Mouse (Mus musculus): ENCODE results near the gene Gm12248. TPM values are rescaled to one million over a fixed set of nuclear protein-coding genes. Genes with fewer than 3 reads are reported as not detected.

Gene Gm12248
- polyA plus RNA-seq, 1 experiment from 2014 or later: 0.13 TPM

Other genes starting within 250 kb of the Gm12248 start
- 17.7 and 18.4 TPM in 2 replicates for gene Larp1, start 84.1 kb downstream of the Gm12248 start, polyA plus RNA-seq (2015; fragmentation: Nextera tagmentation; extraction: Ambion mirVana)
- gene Cnot8, start 11.0 kb upstream of the Gm12248 start, polyA plus RNA-seq (2015; fragmentation: Nextera tagmentation; extraction: Ambion mirVana): 105 and 113 TPM in 2 replicates
- 12.7 and 13.9 TPM in 2 replicates for gene Gemin5, start 75.4 kb upstream of the Gm12248 start, polyA plus RNA-seq (2015; fragmentation: Nextera tagmentation; extraction: Ambion mirVana)
- gene Mrpl22, start 78.5 kb upstream of the Gm12248 start, polyA plus RNA-seq (2015; fragmentation: Nextera tagmentation; extraction: Ambion mirVana): 88.5 and 93.4 TPM in 2 replicates
- 1.2 and 1.6 TPM in 2 replicates for gene Igtp, start 106.4 kb upstream of the Gm12248 start, polyA plus RNA-seq (2015; fragmentation: Nextera tagmentation; extraction: Ambion mirVana)
- 1.0 and 1.1 TPM in 2 replicates for gene Irgm2, start 106.5 kb upstream of the Gm12248 start, polyA plus RNA-seq (2015; fragmentation: Nextera tagmentation; extraction: Ambion mirVana)
- gene 4930438A08Rik, start 181.7 kb upstream of the Gm12248 start, polyA plus RNA-seq (2015; fragmentation: Nextera tagmentation; extraction: Ambion mirVana): not detected in 2 replicates
- 32.2 and 32.4 TPM in 2 replicates for gene Zfp692, start 213.9 kb upstream of the Gm12248 start, polyA plus RNA-seq (2015; fragmentation: Nextera tagmentation; extraction: Ambion mirVana)
- gene Zfp672, start 237.2 kb upstream of the Gm12248 start, polyA plus RNA-seq (2015; fragmentation: Nextera tagmentation; extraction: Ambion mirVana): 37.1 and 40.2 TPM in 2 replicates
- 52.4 and 53.2 TPM in 2 replicates for gene Sh3bp5l, start 237.6 kb upstream of the Gm12248 start, polyA plus RNA-seq (2015; fragmentation: Nextera tagmentation; extraction: Ambion mirVana)